Mouse (Mus musculus): ENCODE measurements around the gene 1700018B08Rik.

DNA sequence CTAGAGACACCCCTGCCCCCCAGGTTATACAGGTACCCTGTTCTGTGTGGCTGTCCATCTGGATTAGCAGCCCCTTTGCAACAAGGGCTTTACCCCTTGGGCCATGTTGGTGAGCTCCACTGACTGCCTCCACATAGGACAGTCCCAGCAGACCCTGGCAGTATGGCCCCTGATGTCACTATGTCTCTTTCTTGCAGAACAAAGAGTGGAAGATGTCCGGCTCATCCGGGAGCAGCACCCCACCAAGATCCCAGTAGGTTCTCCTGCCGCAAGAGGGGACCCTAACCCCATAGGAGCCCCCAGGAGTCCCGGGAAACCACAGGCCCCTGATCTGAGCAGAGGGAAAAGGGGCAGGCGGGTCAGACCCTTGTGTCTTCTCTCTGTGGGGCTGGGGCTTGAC, 49.2 kb upstream of the 1700018B08Rik start:
- TF ChIP-seq CTCF (IDR thresholded peaks at IDR 0.05; ENCODE audit: insufficient read depth, low read depth, low read length) (no peak), POLR2A (IDR thresholded peaks at IDR 0.05; ENCODE audit: insufficient read depth, low read depth, low read length) (no peak)

Data from olfactory bulb, adult 2 months (tissue).